Mouse (Mus musculus) heart, postnatal 25 days (tissue): ENCODE measurements around the gene Zfp354a. TPM values are rescaled to one million over a fixed set of nuclear protein-coding genes. Genes with fewer than 3 reads are reported as not detected.
"Not testable (repeated sequence)": the region's sequence is repeated elsewhere in the genome, so short reads cannot be mapped to it uniquely, and the experiment has no call there.

Experiments
- DNase-seq: peaks from one replicate; pipeline ENCODE4 v3.0.0; 2022; ENCODE audit warnings: low spot score
- intact Hi-C: fragments of 180-260 bp; cut with DNase I; formaldehyde crosslinking; loops from one replicate; pipeline ENCODE4 v1.15.1; 2025
- total RNA-seq, 2 experiments: library from RNA; stranded (reverse); gene quantifications; 2 replicates each; pipeline ENCODE4 v1.2.3; 2021

Zfp354a gene
- 1 to 10 TPM; 1.6 TPM for total RNA-seq

- intact Hi-C loops, result loop anchor here (5.0 kb wide), 1 partner anchor 232 kb away; the partner anchor contains the start of gene Zfp354c
- peak; percentile 29 for DNase-seq
These were observed at the start of gene Zfp354a for GRCm38 (mm10) chr11:51059151-51059571. TSS of gene Zfp354a (plus strand) at chr11:51059257.

DNA sequence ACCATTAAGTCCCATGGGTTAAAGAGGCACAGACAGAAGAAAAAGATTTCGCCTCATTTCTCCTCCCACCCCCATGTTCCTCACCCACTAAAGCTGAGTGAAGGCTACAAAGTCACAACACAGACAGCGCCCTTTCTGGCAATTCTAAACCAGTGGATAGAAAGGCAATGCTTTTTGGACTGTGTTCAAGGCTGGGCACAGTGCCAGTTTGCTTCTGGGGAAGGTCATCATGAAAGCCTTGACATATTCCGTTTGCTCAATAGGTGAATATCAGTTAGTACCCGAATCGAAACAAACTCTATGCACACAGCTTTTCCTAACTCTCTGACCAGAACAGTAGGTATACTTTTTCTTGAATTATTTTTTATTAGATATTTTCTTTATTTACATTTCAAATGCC is 47.2 kb upstream of the Zfp354a start:
- DNase-seq, result no peak
- intact Hi-C loops, result no loop called here

DNA sequence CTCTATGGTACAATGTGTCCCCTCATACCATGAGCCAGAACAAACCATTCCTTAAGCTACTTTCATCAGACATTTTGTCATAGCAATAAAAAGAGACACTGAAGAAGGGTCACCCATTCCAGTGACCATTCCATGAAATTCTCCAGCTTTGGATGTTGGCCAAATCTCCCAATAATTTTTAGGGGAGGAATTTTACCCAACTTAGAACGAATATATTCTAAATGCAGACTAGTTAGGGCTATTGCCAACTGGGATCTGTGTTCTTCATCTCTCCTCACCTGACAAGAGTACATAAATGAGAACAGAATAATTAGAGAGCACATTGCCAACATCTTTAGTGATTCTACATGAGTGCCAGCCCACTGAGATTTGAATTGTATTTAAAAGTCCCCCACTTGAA is 45.1 kb upstream of the Zfp354a start, which contains the start of gene Olfr54:
TSS of gene Olfr54 (plus strand) at position 301 of the 400 bp plus-strand sequence.
- intact Hi-C loops, result no loop called here
- DNase-seq, result no peak

DNA sequence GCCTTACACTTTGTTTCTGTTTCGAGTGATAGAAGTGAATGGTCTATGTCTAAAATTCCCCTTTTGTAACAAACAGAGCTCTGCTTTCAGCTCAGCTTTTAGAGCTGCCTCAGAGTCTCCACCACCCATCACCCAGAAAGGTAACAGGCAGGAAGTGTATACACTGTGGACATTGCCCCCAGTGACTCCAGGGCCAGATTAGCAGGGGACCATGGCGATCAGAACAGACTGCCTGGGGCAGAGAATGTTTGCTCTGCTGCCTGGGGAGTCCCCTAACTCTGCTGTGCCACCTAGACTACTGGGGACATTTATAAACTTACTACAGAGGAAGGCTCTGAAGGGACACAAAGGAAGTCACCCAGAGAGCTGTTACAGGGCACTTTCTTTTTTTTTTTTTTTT is 42.7 kb upstream of the Zfp354a start:
- no peak for DNase-seq
- intact Hi-C loops, result no loop called here

DNA sequence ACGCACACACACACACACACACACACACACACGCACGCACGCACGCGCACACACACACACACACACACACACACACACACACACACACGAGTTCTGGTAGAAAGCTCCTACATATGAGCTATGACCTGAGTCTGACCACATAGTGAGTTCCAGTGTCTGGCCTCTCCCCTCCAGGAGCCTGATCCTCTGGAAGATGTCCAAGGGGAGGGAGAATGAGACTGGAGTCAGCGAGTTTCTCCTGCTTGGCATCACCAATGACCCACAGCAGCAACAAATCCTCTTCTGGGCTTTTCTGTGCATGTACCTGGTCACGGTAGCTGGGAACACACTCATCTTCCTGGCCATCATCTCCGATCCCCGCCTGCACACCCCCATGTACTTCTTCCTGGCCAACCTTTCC is 32.2 kb upstream of the Zfp354a start:
- intact Hi-C loops, result not testable (repeated sequence)

GRCm38 (mm10) chr11:51029381-51029780 is 29.7 kb upstream of the Zfp354a start:
- intact Hi-C loops, DNase-seq: not testable (repeated sequence)

More for the DNA sequence above, 32.2 kb upstream of the Zfp354a start:
- not testable (repeated sequence) for DNase-seq

DNA sequence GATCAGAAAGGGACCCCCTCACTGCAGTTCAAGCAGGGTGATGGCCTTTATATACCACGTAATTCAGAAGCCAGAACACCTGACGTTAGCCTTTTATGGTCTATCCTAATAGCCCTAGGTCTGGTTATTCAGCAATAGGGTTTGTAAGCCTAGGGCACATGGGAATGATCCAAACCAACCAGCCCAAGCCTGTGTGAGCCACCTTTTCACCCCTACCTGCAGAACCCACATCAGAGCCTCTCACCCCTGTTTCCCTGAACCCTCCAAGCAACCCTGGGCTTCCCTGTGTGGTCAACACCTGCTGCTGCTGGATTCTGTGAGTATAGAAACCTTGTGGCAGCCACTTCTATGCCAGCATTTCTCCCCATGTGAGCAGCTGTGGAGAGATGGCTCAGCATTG is 28.8 kb upstream of the Zfp354a start:
- no peak for DNase-seq
- intact Hi-C loops, result no loop called here

DNA sequence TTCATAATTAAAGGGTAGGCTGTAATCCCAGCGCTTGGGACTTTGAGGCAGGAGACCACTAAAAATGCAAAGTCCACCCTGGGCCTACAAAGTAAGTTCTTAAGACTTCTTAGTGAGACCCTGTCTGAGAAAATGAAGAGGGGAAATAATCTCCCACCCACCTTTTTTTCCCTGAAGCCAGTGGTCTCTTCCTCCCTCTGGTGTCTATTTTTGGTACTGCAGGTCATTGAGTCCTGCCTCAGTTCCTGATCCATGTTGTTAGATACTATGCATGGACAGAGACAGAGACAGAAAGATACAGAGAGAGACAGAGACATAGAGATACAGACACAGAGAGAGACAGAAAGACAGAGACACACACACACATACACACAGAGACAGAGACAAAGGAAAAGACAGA is 26.2 kb upstream of the Zfp354a start:
- no peak for DNase-seq
- intact Hi-C loops, result loop anchor here (1.0 kb wide), 1 partner anchor 93 kb away; no protein-coding TSS in a partner anchor

DNA sequence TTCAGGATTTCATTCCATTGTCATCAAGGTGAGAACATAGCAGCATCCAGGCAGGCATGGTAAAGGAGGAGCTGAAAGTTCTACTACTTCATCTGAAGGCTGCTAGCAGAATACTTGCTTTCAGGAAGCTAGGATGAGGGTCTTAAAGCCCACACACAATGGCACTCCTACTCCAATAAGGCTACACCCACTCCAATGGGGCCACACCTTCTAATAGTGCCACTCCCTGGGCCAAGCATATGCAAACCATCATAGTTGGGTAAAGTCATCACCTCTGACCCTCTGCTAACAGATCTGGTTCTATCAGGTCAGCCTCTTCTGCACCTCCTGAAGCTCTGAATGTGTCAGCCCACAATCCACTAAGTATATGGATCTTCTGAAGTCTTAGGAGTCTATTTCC is 24.9 kb upstream of the Zfp354a start:
- DNase-seq, intact Hi-C loops: not testable (repeated sequence)

DNA sequence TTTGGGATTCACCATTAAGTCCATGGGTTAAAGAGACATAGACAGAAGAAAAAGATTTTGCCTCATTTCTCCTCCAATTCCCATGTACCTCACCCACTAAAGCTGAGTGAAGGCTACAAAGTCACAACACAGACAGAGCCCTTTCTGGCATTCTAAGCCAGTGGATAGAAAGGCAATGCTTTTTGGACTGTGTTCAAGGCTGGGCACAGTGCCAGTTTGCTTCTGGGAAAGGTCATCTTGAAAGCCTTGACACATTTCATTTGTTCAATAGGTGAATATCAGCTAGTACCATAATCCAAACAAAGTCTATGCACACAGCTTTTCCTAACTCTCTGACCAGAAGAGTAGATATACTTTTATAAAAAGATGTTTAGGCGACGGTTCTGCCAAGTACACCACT is 23.1 kb upstream of the Zfp354a start:
- no peak for DNase-seq
- intact Hi-C loops, result no loop called here

- intact Hi-C loops, DNase-seq: not testable (repeated sequence)
These were observed 14.3 kb upstream of the Zfp354a start for GRCm38 (mm10) chr11:51044776-51045175.

- intact Hi-C loops, DNase-seq: not testable (repeated sequence)
These were observed 11.2 kb upstream of the Zfp354a start, which contains the start of gene Olfr1375 for GRCm38 (mm10) chr11:51047809-51048208. TSS of gene Olfr1375 (plus strand) at chr11:51048109.

GRCm38 (mm10) chr11:51051678-51052077 is 7.4 kb upstream of the Zfp354a start:
- intact Hi-C loops, result no loop called here
- DNase-seq, result no peak

DNA sequence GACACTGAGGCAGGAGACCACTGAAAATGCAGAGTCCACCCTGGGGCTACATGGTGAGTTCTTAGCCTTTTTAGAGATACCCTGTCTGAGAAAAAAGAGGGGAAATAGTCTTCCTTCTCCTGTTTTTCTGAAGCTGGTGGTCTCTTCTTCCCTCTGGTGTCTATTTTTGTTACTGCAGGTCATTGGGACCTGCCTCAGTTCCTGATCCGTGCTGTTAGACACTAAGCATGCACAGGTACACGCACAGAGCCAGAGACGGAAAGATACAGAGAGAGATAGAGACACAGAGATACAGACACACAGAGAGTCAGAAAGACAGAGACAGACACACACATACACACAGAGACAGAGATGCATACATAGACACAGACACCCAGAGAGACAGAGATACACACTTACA is 5.8 kb upstream of the Zfp354a start:
- intact Hi-C loops, result no loop called here
- DNase-seq, result no peak

- no peak for DNase-seq
- intact Hi-C loops, result loop anchor here (5.0 kb wide), 1 partner anchor 232 kb away; the partner anchor contains the start of gene Zfp354c
These were observed 583 bp downstream of the Zfp354a start for GRCm38 (mm10) chr11:51059640-51060039.

GRCm38 (mm10) chr11:51060981-51061380 is 1.9 kb downstream of the Zfp354a start:
- no peak for DNase-seq
- intact Hi-C loops, result no loop called here

- no peak for DNase-seq
- intact Hi-C loops, result no loop called here
These were observed 4.2 kb downstream of the Zfp354a start for GRCm38 (mm10) chr11:51063276-51063675.

DNA sequence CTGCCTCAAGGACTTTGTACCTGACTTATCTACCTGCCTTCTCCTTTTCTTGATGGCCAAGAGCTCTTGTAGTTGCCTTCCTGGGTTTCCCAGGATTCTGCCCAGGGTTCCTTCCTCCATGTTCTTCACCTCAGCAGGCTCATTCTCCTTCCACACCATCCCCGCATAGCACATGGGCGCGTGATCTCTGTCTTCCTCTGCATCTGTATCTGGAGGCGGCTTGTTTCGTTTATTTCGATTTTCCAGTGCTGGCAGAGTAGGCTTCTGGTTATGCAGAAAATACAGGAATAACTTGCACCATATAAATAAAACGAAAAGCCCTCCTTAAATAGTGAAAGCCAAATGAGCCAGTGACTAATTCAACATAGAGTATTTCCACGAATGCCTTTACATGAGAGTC is 4.8 kb downstream of the Zfp354a start:
- no peak for DNase-seq
- intact Hi-C loops, result no loop called here

- no peak for DNase-seq
- intact Hi-C loops, result no loop called here
These were observed 25.5 kb downstream of the Zfp354a start for GRCm38 (mm10) chr11:51084527-51084926.

- intact Hi-C loops, result no loop called here
- no peak for DNase-seq
These were observed 26.2 kb downstream of the Zfp354a start for GRCm38 (mm10) chr11:51085269-51085668.

GRCm38 (mm10) chr11:51107261-51107660 is 48.2 kb downstream of the Zfp354a start:
- intact Hi-C loops, result no loop called here
- no peak for DNase-seq

DNA sequence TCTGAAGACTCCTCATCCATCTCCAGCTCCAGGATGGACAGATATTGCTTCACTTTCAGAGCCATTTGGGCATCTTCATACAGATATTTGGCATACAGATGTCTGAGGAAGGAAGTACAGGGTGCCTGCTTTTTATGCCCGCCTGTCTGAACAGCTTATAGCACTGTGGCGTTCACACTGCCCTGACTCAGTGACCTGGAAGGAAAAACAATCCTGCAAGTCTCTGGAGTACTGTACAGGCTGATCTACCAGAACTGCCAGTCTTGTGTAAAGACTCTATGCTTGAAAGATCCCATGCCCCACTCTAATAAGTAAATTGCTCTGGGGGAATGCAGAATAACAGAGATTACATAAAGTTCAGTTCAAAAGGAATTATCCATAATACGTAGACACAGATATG is 51.6 kb downstream of the Zfp354a start:
- intact Hi-C loops, result no loop called here
- DNase-seq, result no peak
